Mouse (Mus musculus) cortical plate, adult 2 months (tissue): ENCODE measurements around the gene Tcta.

Experiments
- CTCF ChIP-seq: fragments of 200-500 bp; IDR thresholded peaks from 2 replicates; pipeline ENCODE4 v1.5.1; 2011; ENCODE audit warnings: mild to moderate bottlenecking, control low read depth, low read length; ENCODE audit not compliant: insufficient read depth; ENCODE audit errors: extremely low read depth
- POLR2A ChIP-seq: fragments of 200-500 bp; IDR thresholded peaks from 2 replicates; pipeline ENCODE4 v1.6.1; 2011; ENCODE audit warnings: mild to moderate bottlenecking, low read length, control low read depth; ENCODE audit not compliant: insufficient read depth; ENCODE audit errors: extremely low read depth

DNA sequence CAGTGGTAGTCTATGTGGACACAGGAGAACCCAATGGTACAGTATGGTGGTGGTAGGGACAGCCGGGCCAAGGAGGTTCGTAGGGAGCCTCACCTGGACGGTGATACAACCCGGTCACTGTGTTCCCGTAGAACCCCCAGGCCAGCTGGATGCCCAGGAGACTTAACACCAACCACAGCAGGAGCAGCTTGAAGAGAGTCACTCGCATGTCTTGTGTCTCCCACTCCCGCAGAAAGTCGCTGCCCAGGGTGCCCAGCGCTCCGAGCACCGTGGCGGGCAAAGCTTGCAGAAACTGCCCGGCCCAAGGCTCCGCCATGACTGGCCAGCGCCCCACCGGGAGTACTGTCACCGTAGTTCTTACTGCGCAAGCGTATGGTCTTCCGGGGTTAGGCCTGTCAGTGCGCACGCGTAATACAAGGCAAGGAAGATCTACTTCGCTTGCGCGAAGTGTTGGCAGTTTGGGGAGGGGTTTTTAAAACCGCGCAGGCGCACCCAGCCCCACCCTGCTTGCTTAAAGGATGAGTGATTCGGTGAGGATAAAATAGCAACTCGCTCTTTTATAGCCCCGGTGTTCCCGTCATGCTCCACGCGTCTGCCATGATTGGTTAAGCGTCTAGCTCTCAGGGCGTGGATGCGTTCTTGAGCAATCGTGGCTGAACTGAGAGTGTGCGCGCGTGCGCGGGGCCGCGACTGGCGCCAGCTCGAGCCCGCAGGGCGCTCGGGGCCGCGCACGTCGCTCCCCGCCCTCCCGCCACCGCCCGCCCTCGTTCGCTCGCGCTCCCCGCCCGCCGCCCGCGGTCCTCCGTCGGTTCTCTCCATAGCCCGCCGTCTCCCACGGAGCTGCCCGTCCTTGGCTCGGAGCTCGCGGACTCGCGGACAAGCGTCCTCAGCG lies at the start of gene Tcta, which contains the start of gene Rhoa:
- TF ChIP-seq CTCF (no peak), POLR2A (peak; percentile 98)
